Mouse (Mus musculus) testis, adult 2 months (tissue): Measurements from ENCODE around the gene Tmed10. TPM values are rescaled to one million over a fixed set of nuclear protein-coding genes. Genes with fewer than 3 reads are reported as not detected.

Source experiments
- H3K27ac ChIP-seq: fragments of 200-500 bp; 2 replicates; pipeline ENCODE4 v1.5.1; 2012; ENCODE audit warnings: low read depth, low read length; ENCODE audit not compliant: control insufficient read depth, insufficient read depth
- H3K27me3 ChIP-seq: fragments of 200-500 bp; 2 replicates; pipeline ENCODE4 v1.6.1; 2012; ENCODE audit warnings: mild to moderate bottlenecking, low read length, moderate library complexity; ENCODE audit not compliant: control insufficient read depth, insufficient read depth
- H3K36me3 ChIP-seq: fragments of 200-500 bp; 2 replicates; pipeline ENCODE4 v1.6.1; 2012; ENCODE audit warnings: mild to moderate bottlenecking, low read length; ENCODE audit not compliant: control insufficient read depth, insufficient read depth
- H3K4me1 ChIP-seq: fragments of 200-500 bp; 2 replicates; pipeline ENCODE4 v1.6.1; 2012; ENCODE audit warnings: low read length; ENCODE audit not compliant: control insufficient read depth, insufficient read depth
- H3K4me3 ChIP-seq: fragments of 200-500 bp; 2 replicates; pipeline ENCODE4 v1.5.1; 2012; ENCODE audit warnings: low read depth, mild to moderate bottlenecking, low read length, moderate library complexity, mixed read lengths; ENCODE audit not compliant: control insufficient read depth
- CTCF ChIP-seq: fragments of 200-500 bp; IDR thresholded peaks from 2 replicates; pipeline ENCODE4 v1.5.1; 2012; ENCODE audit warnings: low read depth, mild to moderate bottlenecking, inconsistent platforms, low read length, moderate library complexity; ENCODE audit not compliant: control insufficient read depth, insufficient read depth, insufficient replicate concordance
- POLR2A ChIP-seq: fragments of 200-500 bp; IDR thresholded peaks from 2 replicates; pipeline ENCODE4 v1.6.1; 2012; ENCODE audit warnings: low read depth, mild to moderate bottlenecking, inconsistent platforms, low read length, moderate library complexity; ENCODE audit not compliant: control insufficient read depth
- polyA plus RNA-seq: library from polyadenylated mRNA; depleted of rRNA; stranded (reverse); fragments of >200 nt; gene quantifications from 2 replicates; pipeline ENCODE4 v1.2.3, GENCODE M21; 2012

The Tmed10 gene
- polyA plus RNA-seq, 1 experiment: 86.0 TPM

DNA sequence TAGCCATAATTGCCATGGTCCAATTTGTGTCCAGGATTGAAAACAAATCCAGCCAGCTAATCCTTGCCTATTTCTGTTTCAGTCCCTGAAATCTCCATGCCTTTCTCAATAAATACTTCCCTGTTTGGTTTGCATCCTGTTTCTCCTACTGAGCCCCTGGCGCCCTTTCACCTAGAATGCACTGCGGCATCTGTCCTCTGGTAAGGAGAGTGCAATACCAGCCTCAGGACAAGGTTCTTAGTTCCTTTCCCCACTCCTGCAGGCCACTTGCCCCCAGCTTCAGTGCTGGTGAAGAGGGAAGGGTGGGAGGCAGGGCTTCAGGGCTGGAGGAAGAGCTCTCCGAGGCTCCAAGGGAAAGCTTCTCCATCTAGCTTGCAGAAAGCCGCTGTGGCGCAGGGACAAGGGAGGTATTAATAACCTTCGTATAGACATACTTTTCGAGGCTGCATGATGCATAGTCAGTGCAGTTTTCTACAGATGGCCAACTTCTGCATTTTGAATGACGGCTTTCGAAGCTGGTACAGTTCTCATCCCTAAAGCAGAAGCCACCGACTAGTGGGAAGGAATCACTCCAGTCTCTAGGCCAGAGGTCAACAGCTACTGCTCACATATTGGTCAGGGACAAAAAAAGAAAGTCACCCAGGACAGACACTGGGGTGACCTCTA is 10.8 kb upstream of the Tmed10 start:
- Histone ChIP-seq H3K27ac (no peak overlapping the region), H3K4me3 (no peak overlapping the region), H3K27me3 (no peaks in the 10 kb centered on the region), H3K36me3 (no peaks in the 10 kb centered on the region), H3K4me1 (no peaks in the 10 kb centered on the region; the same call in 1 of the 2 replicates)
- no peak for TF ChIP-seq POLR2A
- TF ChIP-seq CTCF: no peak

DNA sequence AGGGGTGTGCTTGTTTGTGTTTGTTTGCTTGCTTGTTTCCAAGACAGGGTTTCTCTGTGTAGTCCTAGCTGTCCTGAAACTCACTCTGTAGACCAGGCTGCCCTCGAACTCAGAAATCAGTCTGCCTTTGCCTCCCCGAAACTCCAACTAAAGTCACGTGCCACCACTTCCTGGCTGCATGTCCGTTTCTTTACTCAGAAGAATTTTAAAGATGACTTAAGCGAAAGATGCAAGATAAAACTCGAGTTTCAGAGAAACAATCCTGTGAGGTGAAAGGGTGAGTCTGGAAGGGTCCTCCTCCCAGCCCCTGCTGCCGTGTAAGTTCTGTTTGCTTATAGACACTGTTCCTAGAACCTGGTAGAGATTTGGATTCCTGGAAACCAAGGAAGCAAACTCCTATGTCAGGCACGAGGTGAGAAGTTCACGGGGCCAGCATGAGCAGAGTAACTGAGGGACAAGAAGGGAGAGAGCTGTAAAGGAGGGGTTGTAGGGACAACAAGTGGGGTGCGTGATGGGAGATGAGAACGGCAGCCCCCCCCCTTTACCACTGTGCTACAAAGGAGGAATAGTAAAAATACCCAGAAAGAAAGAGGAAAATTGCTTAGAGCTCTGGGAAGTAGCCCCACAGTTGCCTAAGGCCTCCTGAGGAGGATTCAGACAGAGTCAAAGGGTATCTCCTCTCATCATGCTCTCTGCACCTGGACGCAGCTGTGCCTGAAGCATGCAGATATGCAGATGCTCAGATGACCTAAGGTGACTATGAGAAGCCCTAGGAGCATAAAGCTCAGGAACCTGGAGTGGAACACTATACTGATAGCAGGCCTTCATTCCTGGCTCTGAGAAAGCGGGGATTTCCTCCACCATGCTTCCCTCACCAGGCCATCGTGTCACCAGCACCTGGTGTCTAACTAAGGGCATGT is 8.4 kb upstream of the Tmed10 start:
- TF ChIP-seq CTCF: no peak
- no peak for TF ChIP-seq POLR2A
- no peaks in the 10 kb centered on the region for H3K27me3 ChIP-seq
- no peaks in the 10 kb centered on the region for H3K36me3 ChIP-seq
- H3K4me1 ChIP-seq: no peaks in the 10 kb centered on the region; the same call in 1 of the 2 replicates
- H3K4me3 ChIP-seq: no peak overlapping the region
- no peak overlapping the region for H3K27ac ChIP-seq

DNA sequence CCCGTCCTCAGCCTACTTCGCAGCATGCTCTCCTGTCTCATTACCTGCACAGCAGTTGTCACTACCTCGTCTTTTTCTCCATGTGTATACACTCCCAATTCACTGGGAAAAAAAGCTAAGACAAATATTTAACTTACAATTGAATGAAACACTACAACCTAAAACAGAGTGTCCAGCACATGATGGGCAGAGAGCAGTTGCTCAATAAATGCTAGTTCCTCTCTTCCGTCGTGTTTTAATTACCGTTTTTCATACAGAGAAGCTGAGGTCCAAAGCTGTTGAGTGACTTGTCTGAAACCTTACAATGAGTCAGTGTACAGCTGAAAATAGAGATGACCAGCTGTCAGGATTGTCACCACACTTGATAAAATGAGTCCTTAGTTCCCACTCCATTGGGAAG is 6.9 kb upstream of the Tmed10 start:
- H3K4me1 ChIP-seq: no peaks in the 10 kb centered on the region
- no peaks in the 10 kb centered on the region for H3K36me3 ChIP-seq
- no peak for TF ChIP-seq CTCF
- no peak for TF ChIP-seq POLR2A
- H3K27me3 ChIP-seq: no peaks in the 10 kb centered on the region
- no peak overlapping the region for H3K27ac ChIP-seq
- H3K4me3 ChIP-seq: no peak overlapping the region

DNA sequence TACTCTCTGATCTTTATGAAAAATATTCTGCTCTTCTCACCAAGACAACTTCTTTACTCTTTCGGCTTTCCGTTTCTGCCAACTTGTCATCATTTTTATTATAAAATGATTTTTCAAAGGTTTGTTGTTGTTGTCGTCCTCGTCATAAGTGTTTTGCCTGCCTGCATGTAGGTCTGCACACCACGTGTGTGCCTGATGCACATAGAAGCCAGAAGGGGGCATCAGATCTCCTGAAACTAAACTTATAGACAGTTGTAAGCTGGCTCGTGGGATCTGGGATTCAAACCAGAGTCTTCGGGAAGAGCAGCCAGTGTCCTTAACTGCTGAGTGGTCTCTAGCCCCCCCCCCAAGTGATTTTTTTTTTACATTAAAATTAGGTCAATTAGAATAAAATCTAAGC is 6.3 kb upstream of the Tmed10 start:
- Histone ChIP-seq H3K27ac (no peak overlapping the region), H3K4me3 (no peak overlapping the region), H3K4me1 (no peaks in the 10 kb centered on the region), H3K36me3 (no peaks in the 10 kb centered on the region), H3K27me3 (no peaks in the 10 kb centered on the region)
- TF ChIP-seq POLR2A (no peak), CTCF (no peak)

GRCm38 (mm10) chr12:85380308-85380707 is 5.7 kb upstream of the Tmed10 start:
- H3K4me3 ChIP-seq: no peak overlapping the region
- H3K27ac ChIP-seq: no peak overlapping the region
- TF ChIP-seq CTCF (no peak), POLR2A (no peak)
- H3K27me3 ChIP-seq: no peaks in the 10 kb centered on the region
- no peaks in the 10 kb centered on the region for H3K36me3 ChIP-seq
- peaks cover 3% of the 10 kb centered on the region; the same call in 1 of the 2 replicates for H3K4me1 ChIP-seq

DNA sequence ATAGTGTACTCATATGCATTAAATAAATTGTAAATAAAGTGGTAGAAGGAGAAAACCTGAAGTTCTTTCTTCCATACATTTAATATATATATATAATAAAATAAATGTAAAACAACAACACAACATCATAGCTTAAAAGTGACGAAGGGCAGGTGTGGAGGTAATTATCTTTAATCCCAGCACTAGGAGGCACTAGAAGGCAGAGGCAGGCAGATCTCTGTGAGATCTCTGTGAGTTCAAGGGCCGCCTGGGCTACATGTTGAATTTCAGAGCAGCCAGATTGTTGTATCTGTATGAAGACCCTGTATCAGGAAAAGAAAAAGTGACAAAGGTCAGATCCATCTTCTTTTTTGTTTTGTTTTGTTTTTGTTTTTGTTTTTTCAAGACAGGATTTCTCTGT is 3.6 kb upstream of the Tmed10 start:
- no peak overlapping the region for H3K27ac ChIP-seq
- no peaks in the 10 kb centered on the region for H3K27me3 ChIP-seq
- peaks cover 3% of the 10 kb centered on the region; the same call in 1 of the 2 replicates for H3K4me1 ChIP-seq
- H3K36me3 ChIP-seq: no peaks in the 10 kb centered on the region
- H3K4me3 ChIP-seq: no peak overlapping the region
- TF ChIP-seq POLR2A (no peak), CTCF (no peak)

DNA sequence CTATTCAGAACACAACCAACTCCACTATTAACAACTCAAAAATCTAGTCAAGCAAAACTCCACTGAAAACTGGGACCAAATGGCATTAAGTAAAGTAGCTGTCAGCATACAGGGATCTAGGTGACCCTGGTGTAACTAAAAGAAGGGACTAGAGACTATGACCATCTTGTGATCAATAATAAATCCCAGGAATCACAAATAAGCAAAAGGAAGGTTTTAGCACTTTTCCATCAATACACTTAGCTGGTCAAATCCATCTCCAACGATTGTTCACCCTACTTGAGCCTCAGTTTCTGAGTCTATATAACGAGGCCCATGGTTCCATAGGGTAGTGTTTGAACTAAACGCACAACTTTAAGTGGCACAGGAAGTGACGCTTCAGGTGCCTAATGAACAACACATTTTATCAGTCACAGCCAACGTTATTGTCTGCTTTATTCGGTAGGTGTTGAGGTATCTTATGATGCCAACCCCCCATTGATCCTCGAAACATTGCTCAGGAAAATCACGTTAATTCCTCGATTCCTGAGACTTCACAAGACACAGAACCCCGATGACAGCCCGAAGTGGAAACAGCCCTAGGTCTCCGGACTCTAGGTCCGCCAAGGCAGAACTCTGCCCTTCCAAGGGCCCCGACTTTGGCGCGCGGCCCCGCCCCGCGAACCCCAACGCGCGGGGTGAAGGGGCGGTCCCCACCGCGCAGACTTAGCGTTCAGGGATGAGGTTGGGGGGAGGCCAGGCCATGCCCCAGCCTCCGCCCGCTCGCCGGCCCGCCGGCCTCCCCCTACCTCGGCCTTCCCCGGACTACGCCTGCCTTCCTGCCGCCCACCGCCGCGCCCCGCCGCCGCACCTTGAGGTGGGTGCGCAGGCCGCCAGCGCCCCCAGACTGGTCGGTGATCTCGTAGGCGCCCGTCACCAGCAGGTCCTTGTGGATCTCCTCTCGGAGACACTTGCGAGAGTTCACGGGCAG is 771 bp downstream of the Tmed10 start:
- peak overlapping the region; percentile 86 for H3K27ac ChIP-seq
- peaks cover 3% of the 10 kb centered on the region for H3K4me1 ChIP-seq
- H3K27me3 ChIP-seq: no peaks in the 10 kb centered on the region
- peak overlapping the region; percentile 92 for H3K4me3 ChIP-seq
- H3K36me3 ChIP-seq: no peaks in the 10 kb centered on the region
- TF ChIP-seq CTCF: no peak
- peak; percentile 9; the same call in 1 of the 2 replicates for TF ChIP-seq POLR2A
